Mouse (Mus musculus) myocyte (in vitro differentiated cells): ENCODE measurements around the gene Zbtb20.

ENCODE experiments used
- E2F4 ChIP-seq: IDR thresholded peaks from one replicate; pipeline ENCODE4 v1.6.1; 2011; ENCODE audit warnings: mild to moderate bottlenecking, control low read depth, moderate library complexity; ENCODE audit not compliant: insufficient read depth
- MAX ChIP-seq: IDR thresholded peaks from one replicate; pipeline ENCODE4 v1.6.1; 2011; ENCODE audit warnings: low read depth, mild to moderate bottlenecking, control low read depth
- MYOD1 ChIP-seq, 3 experiments: IDR thresholded peaks; one replicate each; pipeline ENCODE4 v1.6.1; 2011; ENCODE audit warnings: control low read depth in 2 of 3, low read depth in 2 of 3, mild to moderate bottlenecking in 2 of 3, moderate library complexity in 1 of 3; ENCODE audit not compliant: insufficient read length in 2 of 3, control insufficient read depth in 1 of 3
- MYOG ChIP-seq, 3 experiments: IDR thresholded peaks; one replicate each; pipeline ENCODE4 v1.6.1; 2011; ENCODE audit warnings: control low read depth in 2 of 3, low read depth in 2 of 3, mild to moderate bottlenecking in 2 of 3; ENCODE audit not compliant: insufficient read length in 2 of 3, control insufficient read depth in 1 of 3, insufficient read depth in 1 of 3
- POLR2A ChIP-seq: IDR thresholded peaks from one replicate; pipeline ENCODE4 v1.6.1; 2011; ENCODE audit warnings: low read depth, mild to moderate bottlenecking, control low read depth, moderate library complexity; ENCODE audit not compliant: insufficient read length
- POLR2AphosphoS2 ChIP-seq: IDR thresholded peaks from one replicate; pipeline ENCODE4 v1.6.1; 2011; ENCODE audit warnings: low read depth, control low read depth; ENCODE audit not compliant: insufficient read length
- TCF12 ChIP-seq: IDR thresholded peaks from one replicate; pipeline ENCODE4 v1.6.1; 2011; ENCODE audit warnings: mild to moderate bottlenecking, control low read depth; ENCODE audit not compliant: poor library complexity, insufficient read depth, severe bottlenecking
- USF1 ChIP-seq: IDR thresholded peaks from one replicate; pipeline ENCODE4 v1.6.1; 2011; ENCODE audit warnings: low read depth, mild to moderate bottlenecking, control low read depth, moderate library complexity

DNA sequence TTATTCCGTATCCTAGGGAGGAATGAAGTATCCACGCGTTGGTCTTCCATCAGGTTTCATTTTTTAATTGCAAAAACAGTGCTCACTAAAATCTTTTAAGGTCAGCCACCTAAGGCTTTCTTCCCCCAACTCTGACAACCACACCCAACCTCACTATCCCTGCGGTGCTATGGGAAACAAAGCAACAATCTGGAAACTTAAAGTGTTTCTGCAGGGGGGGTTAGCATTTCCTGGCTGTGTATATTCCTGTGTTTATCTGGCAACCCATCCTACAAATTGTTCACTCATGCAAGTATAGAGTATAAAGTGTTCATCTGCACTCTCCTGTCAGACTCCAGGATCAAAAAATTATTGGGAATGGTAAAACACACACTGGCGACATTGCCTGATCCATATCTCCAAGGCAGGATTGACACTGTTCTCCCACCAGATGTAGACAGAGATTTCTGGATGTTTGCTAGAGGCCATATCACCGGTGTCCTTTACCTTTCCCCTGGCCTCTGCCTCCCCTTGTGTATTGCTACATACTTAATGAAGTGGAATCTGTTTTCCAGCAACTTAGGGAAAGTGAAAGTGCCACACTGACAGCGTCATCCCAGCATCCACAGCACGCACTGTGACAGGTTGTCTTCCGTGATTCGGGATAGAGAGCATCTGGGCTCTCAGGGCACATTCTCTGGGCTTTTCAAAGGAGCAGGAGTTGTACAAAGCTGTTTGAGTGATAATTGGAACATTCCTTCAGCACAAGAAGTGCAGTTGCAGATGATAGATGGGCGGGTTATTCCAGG is 599.5 kb downstream of the Zbtb20 start:
- TF ChIP-seq POLR2A (no peak), USF1 (no peak), POLR2AphosphoS2 (no peak), MAX (no peak), TCF12 (no peak), MYOG (IDR thresholded peaks at IDR 0.05; ENCODE audit: control insufficient read depth in 1 of 3, insufficient read depth in 1 of 3, insufficient read length in 2 of 3, low read depth in 2 of 3) (no peak), MYOD1 (IDR thresholded peaks at IDR 0.05; ENCODE audit: control insufficient read depth in 1 of 3, insufficient read length in 2 of 3, low read depth in 2 of 3) (no peak), E2F4 (no peak)
